Mouse (Mus musculus): Measurements from ENCODE around the gene Pold1.

The Pold1 gene

GRCm38 (mm10) chr7:44521710-44522109, 26.9 kb downstream of the Pold1 start:
- peak; percentile 88 for DNase-seq

DNA sequence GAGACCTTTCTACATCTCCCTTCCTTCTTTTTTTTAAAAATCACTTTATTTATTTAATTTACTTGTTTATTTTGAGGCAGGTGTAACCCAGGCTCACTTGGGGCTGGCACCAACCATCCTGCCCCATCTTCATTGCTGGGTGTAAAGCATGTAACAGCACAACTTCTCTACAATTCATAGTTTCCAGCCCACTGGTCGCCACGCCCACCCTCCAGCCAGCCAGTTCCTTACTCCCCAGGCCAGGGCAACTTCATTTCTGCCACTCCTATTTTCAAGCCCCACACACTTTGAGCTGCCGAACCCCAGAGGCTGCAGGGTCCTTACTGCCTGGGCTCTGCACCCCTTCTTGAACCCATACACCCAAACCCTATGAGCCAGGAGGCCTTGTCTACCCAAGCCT, 27.7 kb downstream of the Pold1 start:
- no peak for DNase-seq

GRCm38 (mm10) chr7:44519240-44519913, 29.3 kb downstream of the Pold1 start:
- DNase-seq: no peak

- no peak for DNase-seq
Measured at GRCm38 (mm10) chr7:44507491-44507890, 41.2 kb downstream of the Pold1 start.

DNA sequence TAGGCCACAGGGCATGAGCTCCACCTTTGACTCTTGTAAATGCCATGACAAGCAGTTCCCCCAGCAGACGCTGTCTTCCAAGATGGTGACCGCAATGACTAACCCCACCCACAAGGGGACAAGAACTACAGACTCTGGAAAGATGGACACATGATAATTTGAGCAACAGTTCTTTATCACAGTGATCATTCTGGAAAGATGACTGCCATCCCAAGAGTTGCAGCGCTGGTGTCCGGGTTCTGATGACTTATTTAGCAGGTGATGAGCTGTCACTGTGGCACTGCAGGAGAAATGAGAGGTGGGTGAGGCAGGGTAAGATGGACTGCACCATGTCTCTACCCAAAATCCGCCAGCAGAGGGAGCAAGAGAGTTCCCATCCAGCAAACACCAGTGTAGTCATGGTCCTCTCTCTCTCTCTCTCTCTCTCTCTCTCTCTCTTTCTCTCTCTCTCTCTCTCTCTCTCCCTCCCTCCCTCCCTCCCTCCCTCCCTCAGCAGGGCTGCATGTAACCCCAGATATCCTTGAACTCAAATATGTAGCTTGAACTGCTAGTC, 47.0 kb downstream of the Pold1 start:
- peak; percentile 64 for DNase-seq

- no peak for DNase-seq
Measured at GRCm38 (mm10) chr7:44500046-44500445, 48.6 kb downstream of the Pold1 start.

DNA sequence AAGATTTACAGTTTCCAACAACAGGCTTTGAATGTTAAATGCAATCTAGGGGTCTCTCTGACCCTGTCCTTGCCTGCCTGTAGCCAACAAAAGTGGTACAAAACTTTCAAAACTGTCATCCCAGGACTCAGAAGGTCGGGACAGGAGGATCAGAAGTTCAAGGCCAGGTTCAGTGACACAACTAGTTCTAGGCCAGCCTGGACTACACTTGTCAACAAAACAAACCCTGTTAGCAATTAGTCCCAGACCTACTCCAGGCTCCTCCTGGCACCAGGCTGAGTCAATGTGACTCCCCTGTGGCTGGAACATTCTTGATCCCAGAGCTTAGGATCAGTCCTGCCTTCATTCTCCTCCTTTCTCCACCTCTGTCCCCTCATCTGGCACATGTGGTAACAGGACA, 49.7 kb downstream of the Pold1 start:
- no peak for DNase-seq

DNA sequence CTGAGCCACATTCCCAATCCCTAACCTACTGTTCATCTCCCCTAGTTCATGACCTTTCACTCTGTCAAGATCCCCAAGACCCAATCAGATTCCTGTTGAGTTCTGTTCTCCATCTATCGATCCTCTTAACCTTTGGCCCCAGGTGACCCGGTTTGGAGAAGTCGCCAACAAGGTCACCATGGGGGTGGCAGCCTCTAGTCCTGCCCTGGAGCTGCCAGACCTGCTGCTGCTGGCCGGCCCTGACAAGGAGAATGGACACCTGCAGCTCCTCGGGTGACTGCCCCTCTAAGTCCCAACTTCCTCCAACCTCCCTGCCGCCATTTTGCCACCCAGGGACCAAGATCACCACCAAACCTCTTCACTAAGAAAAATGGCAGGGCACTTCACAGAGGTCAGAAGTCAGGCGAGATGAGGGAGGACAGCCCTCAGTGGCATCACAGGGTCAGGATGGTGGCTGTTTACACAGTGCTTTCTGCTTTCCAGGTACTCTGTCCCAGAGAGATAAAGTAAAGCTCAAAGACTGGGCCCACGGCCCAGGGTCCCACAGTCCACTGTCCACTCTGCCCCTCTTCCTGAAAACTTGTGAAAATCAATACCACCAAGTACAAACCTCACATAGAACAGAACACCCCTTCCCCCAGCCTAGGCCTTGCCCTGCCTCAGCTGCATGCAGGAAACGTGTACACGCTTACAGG, 51.1 kb downstream of the Pold1 start:
- no peak for DNase-seq

GRCm38 (mm10) chr7:44496771-44497109, 51.9 kb downstream of the Pold1 start:
- DNase-seq: no peak

DNA sequence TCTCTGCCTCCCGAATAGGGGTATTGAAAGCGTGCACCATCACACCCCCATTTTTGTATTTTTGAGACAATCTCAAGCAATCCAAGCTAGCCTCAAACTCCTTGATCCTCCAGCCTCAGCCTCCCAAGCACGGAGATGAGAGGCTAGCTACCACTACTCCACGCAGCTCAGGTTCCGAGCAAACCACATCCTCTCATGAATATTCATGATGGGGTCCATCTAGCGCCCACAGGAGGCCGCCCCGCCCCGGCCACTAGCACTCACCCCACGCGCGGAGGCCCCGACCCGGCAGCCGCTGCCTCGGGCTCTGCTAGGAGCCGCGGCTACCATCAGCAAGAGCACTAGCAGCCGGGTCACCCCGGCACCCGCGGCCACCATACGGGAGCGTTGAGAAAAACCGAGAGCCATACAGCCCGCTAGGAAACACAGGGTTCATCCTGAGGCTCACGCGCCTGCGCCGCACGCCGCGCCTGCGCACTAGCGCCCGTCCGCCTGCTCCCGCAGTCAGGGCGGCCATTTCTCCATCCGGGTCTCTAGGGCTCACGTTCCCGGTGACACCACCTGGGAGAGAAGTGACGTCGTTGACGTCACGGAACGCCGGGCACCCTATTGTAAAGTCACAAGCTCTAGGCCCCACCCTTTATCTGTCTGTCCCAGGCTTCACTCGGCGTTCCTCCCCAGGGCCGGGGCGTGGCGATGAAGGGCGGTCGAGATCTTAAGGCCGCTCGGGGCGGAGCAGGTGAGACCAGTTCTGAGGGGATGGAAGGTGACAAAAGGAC, 52.5 kb downstream of the Pold1 start, which contains the start of the genes Emc10 and Fam71e1:
TSS of gene Emc10 (minus strand) at position 538 of the 779 bp plus-strand sequence.
TSS of gene Fam71e1 (plus strand) at position 590 of the 779 bp plus-strand sequence.
- peak; percentile 98 for DNase-seq

DNA sequence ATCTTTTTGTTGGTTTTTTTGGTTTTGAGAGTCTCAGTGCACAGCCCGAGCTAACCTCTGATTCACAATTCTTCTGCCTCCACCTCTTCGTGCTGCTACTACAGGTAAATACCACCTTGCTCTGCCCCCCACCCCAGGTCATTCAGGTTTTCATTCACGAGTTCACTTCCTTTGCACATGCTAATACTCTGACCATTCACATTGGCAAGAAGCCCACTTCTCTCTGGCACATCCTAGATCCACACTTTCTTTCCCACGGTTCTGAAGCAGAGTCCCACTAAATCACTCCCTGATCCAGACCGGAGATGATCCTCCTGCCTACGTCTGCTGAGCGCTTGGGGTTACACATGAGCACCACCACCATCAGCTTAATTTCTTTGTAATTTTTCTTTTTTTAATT, 53.6 kb downstream of the Pold1 start:
- no peak for DNase-seq

DNA sequence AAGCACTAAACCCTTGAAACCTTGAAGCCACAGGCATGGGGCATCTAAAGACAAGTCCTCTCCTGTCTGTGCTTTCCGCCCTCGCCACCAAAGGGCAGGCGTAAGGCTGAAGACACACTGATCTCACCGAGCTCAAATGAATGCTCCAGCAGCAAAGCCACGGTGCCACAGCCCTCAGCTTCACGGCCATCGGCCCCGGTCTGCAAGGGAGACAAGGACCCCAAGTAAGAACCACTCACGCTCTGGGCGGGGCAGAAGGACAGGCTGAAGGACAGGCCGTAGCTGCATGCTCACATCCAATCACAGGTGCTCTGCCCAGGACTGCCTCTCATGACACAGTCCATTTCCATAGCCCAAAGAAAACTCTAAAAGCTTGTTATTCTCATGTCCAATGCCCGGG, 54.0 kb downstream of the Pold1 start:
- DNase-seq: no peak

DNA sequence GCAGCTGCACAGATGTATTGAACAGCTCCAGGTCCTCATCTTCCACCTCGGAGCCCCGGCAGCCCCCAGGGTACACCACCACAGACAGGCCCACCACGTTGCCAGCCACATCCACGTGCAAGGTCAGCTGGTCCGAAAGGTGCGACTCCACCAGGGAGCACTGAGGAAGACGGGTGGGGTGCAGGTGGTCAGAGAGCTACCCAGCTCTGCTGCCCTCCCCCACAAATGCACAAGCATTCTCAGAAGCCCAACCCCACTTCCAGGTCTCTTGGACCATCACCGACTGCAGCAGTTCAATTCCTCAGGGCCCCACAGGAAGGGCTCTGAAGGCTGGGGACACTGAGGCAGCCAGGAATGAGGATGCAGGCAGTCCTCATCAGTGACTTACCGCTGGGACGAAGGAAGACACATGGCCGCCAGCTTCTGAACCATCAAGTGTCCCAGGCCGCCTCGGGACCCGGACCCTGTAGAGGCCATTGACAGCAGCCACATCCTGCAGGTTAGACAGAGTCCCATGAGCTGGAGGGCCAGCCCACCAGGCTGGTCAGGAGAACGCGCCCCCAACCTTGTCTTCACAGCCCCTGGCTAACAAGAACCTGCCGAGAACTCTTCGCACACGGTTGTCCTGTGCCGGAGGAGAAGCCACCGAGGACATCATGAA, 56.4 kb downstream of the Pold1 start:
- no peak for DNase-seq

DNA sequence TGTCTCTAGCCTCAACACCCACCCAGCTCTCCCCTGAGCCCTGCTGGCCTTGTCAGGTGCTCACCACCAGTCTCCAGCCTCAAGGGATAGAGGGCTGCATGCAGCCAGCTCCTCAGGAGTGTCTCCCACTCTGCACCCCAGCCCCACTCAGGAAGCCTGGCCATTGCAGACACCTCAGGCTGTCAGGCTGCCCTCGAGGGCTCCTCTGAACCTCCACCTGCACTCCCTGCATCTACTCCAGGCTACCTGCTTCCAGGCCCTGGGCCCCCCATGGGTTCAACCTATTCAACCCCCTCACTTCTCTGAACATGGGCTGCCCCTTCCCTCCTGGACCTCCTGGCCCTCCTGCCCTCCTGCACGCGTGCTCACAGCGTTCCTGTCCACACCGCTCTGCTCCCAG, 57.3 kb downstream of the Pold1 start:
- DNase-seq: no peak

- no peak for DNase-seq
Measured at GRCm38 (mm10) chr7:44490281-44490680, 58.4 kb downstream of the Pold1 start.

DNA sequence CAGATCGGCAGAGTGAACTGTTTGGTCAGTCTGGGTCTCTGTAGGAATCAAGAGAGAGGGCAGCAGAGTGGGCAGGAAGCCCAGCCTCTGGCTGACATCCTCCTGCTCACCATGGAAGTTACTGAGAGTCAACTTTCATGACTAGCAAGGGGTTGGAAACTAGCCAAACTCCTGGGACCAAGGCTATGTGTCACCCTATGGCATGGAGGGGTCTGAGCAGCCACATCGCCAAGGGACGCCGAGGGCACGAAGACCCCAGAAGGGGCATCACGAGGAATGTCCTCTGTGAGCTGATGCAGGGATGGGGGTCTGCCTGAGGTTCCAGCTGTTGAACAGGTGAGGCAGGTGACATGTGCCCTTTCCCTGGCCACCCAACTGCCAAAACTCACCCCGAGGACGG, 60.1 kb downstream of the Pold1 start:
- DNase-seq: no peak

DNA sequence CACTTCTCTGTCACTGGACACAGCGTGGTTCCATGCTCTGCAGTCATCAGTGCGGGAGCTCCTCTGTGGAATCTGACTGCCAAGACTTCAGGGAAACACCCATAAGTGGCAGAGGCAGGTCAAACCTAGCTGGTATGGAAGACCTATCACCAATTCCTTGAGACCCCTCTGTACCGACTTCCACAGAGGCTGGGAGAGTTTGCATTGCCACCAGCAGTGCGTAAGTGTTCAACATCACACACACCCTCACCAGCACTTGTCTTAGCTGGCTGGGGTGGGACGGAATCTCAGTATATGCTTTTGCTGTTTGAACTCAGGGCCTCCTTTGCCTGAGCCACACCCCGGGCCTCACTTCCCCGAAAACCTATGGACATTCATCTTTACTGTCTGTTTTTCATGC, 60.7 kb downstream of the Pold1 start:
- no peak for DNase-seq

- no peak for DNase-seq
Measured at GRCm38 (mm10) chr7:44486927-44487575, 61.6 kb downstream of the Pold1 start.

- no peak for DNase-seq
Measured at GRCm38 (mm10) chr7:44485572-44486195, 63.0 kb downstream of the Pold1 start.

DNA sequence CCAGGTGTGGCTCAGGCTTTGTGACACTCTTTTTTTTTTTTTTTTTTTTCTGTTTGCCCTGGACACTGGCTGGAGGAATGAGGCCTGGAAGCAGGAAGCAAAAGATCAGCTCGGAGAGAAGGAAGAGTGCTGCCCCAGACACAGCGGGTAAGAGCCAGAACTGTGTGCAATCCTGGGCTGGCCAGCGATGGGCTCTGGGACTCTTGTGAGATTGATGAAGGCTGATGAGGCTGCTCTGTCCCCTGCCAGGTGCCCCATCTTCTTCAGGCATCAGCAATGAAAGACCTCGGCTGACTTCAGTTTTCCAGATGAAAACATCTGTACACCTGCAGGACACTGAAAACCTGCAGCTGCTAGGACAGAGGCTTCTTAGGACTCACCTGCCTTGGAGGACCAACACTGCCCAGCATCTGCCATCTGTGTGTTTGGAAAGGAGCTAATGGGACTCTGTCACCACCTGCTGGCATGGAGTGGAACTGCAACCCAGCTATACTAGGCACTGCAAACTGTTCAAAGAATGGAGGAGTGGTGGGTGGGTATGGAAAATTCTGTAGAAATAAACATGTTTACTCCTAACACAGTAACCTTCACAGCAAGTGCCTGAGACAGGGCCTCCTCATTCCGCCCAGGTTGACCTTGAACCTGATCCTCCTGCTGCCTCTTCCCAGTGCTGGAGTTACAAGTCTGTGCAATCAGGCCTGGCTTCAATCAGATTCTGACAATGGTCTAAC, 63.6 kb downstream of the Pold1 start:
- peak; percentile 84 for DNase-seq

GRCm38 (mm10) chr7:44484109-44484508, 64.5 kb downstream of the Pold1 start:
- no peak for DNase-seq
